Mouse (Mus musculus): ENCODE measurements at regions not wholly inside any gene's neighbourhood (a gene's known extent, or its start where the extent isn't known, plus 50 kb on each side); places are given as distances from the start of the nearest gene placed in this dataset.

GRCm38 (mm10) chr6:140107628-140108027, 66.4 kb upstream of the Plcz1 start:
- Histone ChIP-seq H3K4me2 (ENCODE audit: low read length) (no peak overlapping the region), H3K4me3 (replicated peaks; ENCODE audit: low read length) (no peak overlapping the region), H3K36me3 (ENCODE audit: control insufficient read depth, insufficient read depth) (no peaks in the 10 kb centered on the region), H3K9me3 (ENCODE audit: control insufficient read depth, low read length) (no peaks in the 10 kb centered on the region), H3K4me1 (replicated peaks; ENCODE audit: control insufficient read depth, insufficient read depth, low read length) (no peaks in the 10 kb centered on the region), H3K27ac (ENCODE audit: low read length) (no peak overlapping the region), H3K27me3 (replicated peaks; ENCODE audit: control insufficient read depth, insufficient read depth, low read length) (no peaks in the 10 kb centered on the region), H3K9ac (replicated peaks; ENCODE audit: low read depth, low read length) (no peak overlapping the region)
- ATAC-seq = no peak
- WGBS = 86% methylated on average over 16 of the region's 16 CpGs

GRCm38 (mm10) chr6:140106141-140106540, 64.9 kb upstream of the Plcz1 start:
- WGBS = 85% methylated on average over 5 of the region's 5 CpGs
- H3K36me3 ChIP-seq (ENCODE audit: control insufficient read depth, insufficient read depth) = no peaks in the 10 kb centered on the region
- H3K4me2 ChIP-seq (ENCODE audit: low read length) = no peak overlapping the region
- no peaks in the 10 kb centered on the region for H3K9me3 ChIP-seq (ENCODE audit: control insufficient read depth, low read length)
- H3K4me1 ChIP-seq (replicated peaks; ENCODE audit: control insufficient read depth, insufficient read depth, low read length) = no peaks in the 10 kb centered on the region
- ATAC-seq = no peak
- no peak overlapping the region for H3K9ac ChIP-seq (replicated peaks; ENCODE audit: low read depth, low read length)
- no peaks in the 10 kb centered on the region for H3K27me3 ChIP-seq (replicated peaks; ENCODE audit: control insufficient read depth, insufficient read depth, low read length)
- no peak overlapping the region for H3K4me3 ChIP-seq (replicated peaks; ENCODE audit: low read length)
- H3K27ac ChIP-seq (ENCODE audit: low read length) = no peak overlapping the region

- H3K27ac ChIP-seq (ENCODE audit: low read length) = no peak overlapping the region
- H3K4me2 ChIP-seq (ENCODE audit: low read length) = no peak overlapping the region
- H3K27me3 ChIP-seq (replicated peaks; ENCODE audit: control insufficient read depth, insufficient read depth, low read length) = no peaks in the 10 kb centered on the region
- no peaks in the 10 kb centered on the region for H3K9me3 ChIP-seq (ENCODE audit: control insufficient read depth, low read length)
- ATAC-seq = no peak
- H3K36me3 ChIP-seq (ENCODE audit: control insufficient read depth, insufficient read depth) = no peaks in the 10 kb centered on the region
- no peak overlapping the region for H3K9ac ChIP-seq (replicated peaks; ENCODE audit: low read depth, low read length)
- H3K4me3 ChIP-seq (replicated peaks; ENCODE audit: low read length) = no peak overlapping the region
- no peaks in the 10 kb centered on the region for H3K4me1 ChIP-seq (replicated peaks; ENCODE audit: control insufficient read depth, insufficient read depth, low read length)
- 94% methylated on average over 6 of the region's 6 CpGs for WGBS
Measured at GRCm38 (mm10) chr6:140102043-140102442, 60.8 kb upstream of the Plcz1 start.

GRCm38 (mm10) chr6:140095416-140095815, 54.2 kb upstream of the Plcz1 start:
- Histone ChIP-seq H3K9ac (replicated peaks; ENCODE audit: low read depth, low read length) (no peak overlapping the region), H3K27ac (ENCODE audit: low read length) (no peak overlapping the region), H3K36me3 (ENCODE audit: control insufficient read depth, insufficient read depth) (no peaks in the 10 kb centered on the region), H3K4me1 (replicated peaks; ENCODE audit: control insufficient read depth, insufficient read depth, low read length) (no peaks in the 10 kb centered on the region), H3K9me3 (ENCODE audit: control insufficient read depth, low read length) (no peaks in the 10 kb centered on the region), H3K4me3 (replicated peaks; ENCODE audit: low read length) (no peak overlapping the region), H3K4me2 (ENCODE audit: low read length) (no peak overlapping the region), H3K27me3 (replicated peaks; ENCODE audit: control insufficient read depth, insufficient read depth, low read length) (no peaks in the 10 kb centered on the region)
- WGBS = 83% methylated on average over 10 of the region's 10 CpGs
- ATAC-seq = no peak
